8 mouse cellular contexts compared by ENCODE assay signal in the genomic region with DNA sequence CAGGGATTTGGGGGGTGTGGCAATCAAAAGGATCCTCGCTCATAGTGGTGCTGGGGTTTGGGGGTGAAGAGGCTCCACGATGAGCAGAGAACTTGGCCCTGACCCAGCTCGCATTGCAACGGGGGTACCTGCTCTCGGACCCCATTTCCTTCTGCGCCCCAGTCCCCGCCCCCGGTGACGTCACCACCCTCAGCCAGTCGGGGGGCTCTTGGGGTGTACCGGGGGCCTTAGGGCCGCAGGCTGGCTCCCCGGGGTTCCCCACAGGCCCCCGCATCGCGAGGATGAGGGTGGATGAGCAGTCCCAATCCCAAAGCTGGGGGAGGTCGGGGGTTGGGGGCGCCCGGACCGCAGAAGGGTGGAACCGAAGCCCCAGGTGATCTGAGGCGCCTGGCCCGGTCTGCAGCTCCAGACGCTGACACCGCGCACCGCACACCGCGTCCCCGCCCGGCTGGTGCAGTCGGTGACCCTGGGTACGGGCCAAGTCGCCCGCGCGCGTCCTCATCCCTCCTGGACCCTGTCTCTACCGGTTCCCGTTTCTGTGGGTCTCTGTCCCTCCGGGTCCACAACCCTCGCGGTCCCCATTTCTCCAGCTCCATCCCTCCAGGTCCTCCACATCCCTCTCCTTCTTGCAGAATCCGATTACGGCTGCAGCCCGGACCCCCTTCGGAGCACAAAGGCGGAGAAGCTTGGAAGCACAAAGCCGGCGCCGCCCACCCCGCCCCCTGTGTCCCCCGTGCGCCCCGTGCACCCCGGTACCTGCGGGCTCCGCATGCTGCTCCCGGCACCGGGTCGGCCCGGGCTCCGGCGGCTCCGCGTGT. TPM values are rescaled to one million over a fixed set of nuclear protein-coding genes. Genes with fewer than 3 reads are reported as not detected.
DNase-seq lines count a peak whose midpoint lies in the region; ATAC-seq and TF ChIP-seq lines count a peak whose summit lies in the region.

No protein-coding gene starts in this region.

- H3K9me3 ChIP-seq in erythroblast, embryonic 14.5 days (ENCODE audit: control insufficient read depth, low read length), result peaks cover 22% of the 10 kb centered on the region
- no peaks in the 10 kb centered on the region for H3K9me3 ChIP-seq in heart, postnatal 0 days (replicated peaks; ENCODE audit: control insufficient read depth, low read length)
- H3K9me3 ChIP-seq in limb, embryonic 12.5 days, result no peaks in the 10 kb centered on the region
- H3K9me3 ChIP-seq in neural tube, embryonic 11.5 days (ENCODE audit: control insufficient read depth, low read length), result no peaks in the 10 kb centered on the region

- H3K27me3 ChIP-seq in erythroblast, embryonic 14.5 days (ENCODE audit: control insufficient read depth), result peaks cover 77% of the 10 kb centered on the region
- H3K27me3 ChIP-seq in heart, postnatal 0 days (ENCODE audit: control insufficient read depth, insufficient read depth, low read length), result peaks cover 43% of the 10 kb centered on the region
- peaks cover 64% of the 10 kb centered on the region for H3K27me3 ChIP-seq in limb, embryonic 12.5 days
- H3K27me3 ChIP-seq in neural tube, embryonic 11.5 days (ENCODE audit: control insufficient read depth, insufficient read depth, low read length), result peaks cover 16% of the 10 kb centered on the region

- peaks cover 35% of the 10 kb centered on the region for H3K4me1 ChIP-seq in erythroblast, embryonic 14.5 days (ENCODE audit: control insufficient read depth)
- peaks cover 31% of the 10 kb centered on the region for H3K4me1 ChIP-seq in heart, postnatal 0 days (ENCODE audit: control insufficient read depth, insufficient read depth)
- peaks cover 43% of the 10 kb centered on the region for H3K4me1 ChIP-seq in limb, embryonic 12.5 days (replicated peaks)
- peaks cover 33% of the 10 kb centered on the region for H3K4me1 ChIP-seq in neural tube, embryonic 11.5 days (ENCODE audit: control insufficient read depth, insufficient read depth, low read length)

- no peak for TF ChIP-seq CTCF in heart, postnatal 0 days (IDR thresholded peaks at IDR 0.05; ENCODE audit: low read depth)

- H3K9ac ChIP-seq in heart, postnatal 0 days (replicated peaks; ENCODE audit: low read depth, low read length), result peak overlapping the region; percentile 61
- H3K9ac ChIP-seq in limb, embryonic 12.5 days (replicated peaks), result peak overlapping the region; percentile 86
- peak overlapping the region; percentile 97 for H3K9ac ChIP-seq in neural tube, embryonic 11.5 days (ENCODE audit: low read length)

- TF ChIP-seq EP300 in heart, postnatal 0 days (IDR thresholded peaks at IDR 0.05; ENCODE audit: low read depth), result no peak

- WGBS in heart, postnatal 0 days, result under 1% methylated on average over 59 of the region's 66 CpGs
- under 1% methylated on average over 66 of the region's 66 CpGs for WGBS in limb, embryonic 12.5 days
- WGBS in neural tube, embryonic 11.5 days, result under 1% methylated on average over 62 of the region's 66 CpGs

- H3K4me3 ChIP-seq in erythroblast, embryonic 14.5 days (replicated peaks), result peak overlapping the region; percentile 41
- H3K4me3 ChIP-seq in heart, postnatal 0 days (ENCODE audit: low read depth, low read length), result peak overlapping the region; percentile 64
- peak overlapping the region; percentile 84 for H3K4me3 ChIP-seq in limb, embryonic 12.5 days (replicated peaks)
- peak overlapping the region; percentile 94 for H3K4me3 ChIP-seq in neural tube, embryonic 11.5 days (ENCODE audit: low read depth, low read length)

- DNase-seq in ES-CJ7 (ENCODE audit: low read depth, low spot score), result peak; percentile 52
- DNase-seq in cerebellum, postnatal 14 days, result peak; percentile 78 to 84
- no peak for DNase-seq in heart, postnatal 0 days (ENCODE audit: low spot score)
- DNase-seq in neural tube, embryonic 11.5 days (ENCODE audit: low spot score), result no peak
- DNase-seq in urinary bladder, postnatal 4 days (ENCODE audit: low spot score in 2 of 2), result no peak

- no peaks in the 10 kb centered on the region for H3K36me3 ChIP-seq in erythroblast, embryonic 14.5 days (ENCODE audit: control insufficient read depth)
- H3K36me3 ChIP-seq in heart, postnatal 0 days (replicated peaks; ENCODE audit: control insufficient read depth, insufficient read depth, low read length), result no peaks in the 10 kb centered on the region
- no peaks in the 10 kb centered on the region for H3K36me3 ChIP-seq in limb, embryonic 12.5 days
- no peaks in the 10 kb centered on the region for H3K36me3 ChIP-seq in neural tube, embryonic 11.5 days (ENCODE audit: control insufficient read depth, insufficient read depth, low read length)

- no peak for ATAC-seq in erythroblast, adult 5-6 weeks (replicated peaks; ENCODE audit: low FRiP score, poor library complexity, severe bottlenecking)
- peak; percentile 22 for ATAC-seq in heart, postnatal 0 days (ENCODE audit: insufficient read depth, low read depth)
- peak; percentile 41 for ATAC-seq in limb, embryonic 12.5 days (ENCODE audit: insufficient number of reproducible peaks, insufficient read depth, low FRiP score, low TSS enrichment, low read depth)
- peak; percentile 31 for ATAC-seq in neural tube, embryonic 11.5 days (ENCODE audit: insufficient read depth, low FRiP score, low TSS enrichment)

- peak overlapping the region; percentile 97 for H3K4me2 ChIP-seq in heart, postnatal 0 days (ENCODE audit: low read depth, low read length)
- peak overlapping the region; percentile 99 for H3K4me2 ChIP-seq in limb, embryonic 12.5 days
- H3K4me2 ChIP-seq in neural tube, embryonic 11.5 days (ENCODE audit: low read depth), result peak overlapping the region; percentile 94

- H3K27ac ChIP-seq in heart, postnatal 0 days (ENCODE audit: low read depth), result peak overlapping the region; percentile 18
- H3K27ac ChIP-seq in limb, embryonic 12.5 days, result peak overlapping the region; percentile 74
- H3K27ac ChIP-seq in neural tube, embryonic 11.5 days (ENCODE audit: low read depth, low read length), result peak overlapping the region; percentile 91

RNA-seq across cellular contexts. Expression of gene Ptprs, which starts 0.5 kb away (rescaled TPM):
- polyA plus RNA-seq in erythroblast, embryonic 14.5 days (2012), result 0.33 and 0.44 TPM in 2 replicates
- total RNA-seq in erythroblast, adult 5-6 weeks (2015; ENCODE audit: low replicate concordance), result 4.8 and 7.3 TPM in 2 replicates
- total RNA-seq in erythroblast, adult 5-6 weeks (2017; ENCODE audit: low replicate concordance), result 2.0 and 8.1 TPM in 2 replicates
- total RNA-seq in heart, postnatal 0 days (2014; rRNA removed; ENCODE audit: low replicate concordance), result 136 and 138 TPM in 2 replicates
- 15.7 and 15.9 TPM in 2 replicates for polyA plus RNA-seq in heart, postnatal 0 days (2015; fragmentation: Nextera tagmentation; extraction: Ambion mirVana)
- 113 and 126 TPM in 2 replicates for polyA plus RNA-seq in limb, embryonic 12.5 days (2016; fragmentation: Nextera tagmentation; extraction: Ambion mirVana)
- polyA plus RNA-seq in neural tube, embryonic 11.5 days (2014; fragmentation: Nextera tagmentation; extraction: Ambion mirVana), result 164 and 174 TPM in 2 replicates

RNA-seq across cellular contexts. Expression of gene Znrf4, which starts 36.4 kb away (rescaled TPM):
- not detected in 2 replicates for polyA plus RNA-seq in erythroblast, embryonic 14.5 days (2012)
- not detected in 2 replicates for total RNA-seq in erythroblast, adult 5-6 weeks (2015; ENCODE audit: low replicate concordance)
- not detected in 2 replicates for total RNA-seq in erythroblast, adult 5-6 weeks (2017; ENCODE audit: low replicate concordance)
- total RNA-seq in heart, postnatal 0 days (2014; rRNA removed; ENCODE audit: low replicate concordance), result not detected in 2 replicates
- not detected in 2 replicates for polyA plus RNA-seq in heart, postnatal 0 days (2015; fragmentation: Nextera tagmentation; extraction: Ambion mirVana)
- polyA plus RNA-seq in limb, embryonic 12.5 days (2016; fragmentation: Nextera tagmentation; extraction: Ambion mirVana), result not detected in 2 replicates
- polyA plus RNA-seq in neural tube, embryonic 11.5 days (2014; fragmentation: Nextera tagmentation; extraction: Ambion mirVana), result not detected in 2 replicates

Comparison
In these comparisons a context has a peak if more than half of its experiments do, and no peak if none do; other contexts are left out.
1. H3K4me3 ChIP-seq: peak in every context shown above with its lines; median percentile 94 in neural tube, embryonic 11.5 days; 84 in limb, embryonic 12.5 days; 64 in heart, postnatal 0 days; 41 in erythroblast, embryonic 14.5 days.
2. DNase-seq: peak in ES-CJ7 (single experiment) and cerebellum, postnatal 14 days (2 of 2); none in heart, postnatal 0 days (single experiment), neural tube, embryonic 11.5 days (single experiment) and urinary bladder, postnatal 4 days (0 of 2).
3. H3K27ac ChIP-seq: peak in every context shown above with its lines; median percentile 91 in neural tube, embryonic 11.5 days; 74 in limb, embryonic 12.5 days; 18 in heart, postnatal 0 days.
4. RNA of gene Ptprs, which starts 0.5 kb away (polyA plus RNA-seq): 164 to 174 TPM in neural tube, embryonic 11.5 days, 113 to 126 TPM in limb, embryonic 12.5 days and 15.7 to 15.9 TPM in heart, postnatal 0 days; 0.33 to 0.44 TPM in erythroblast, embryonic 14.5 days; every median in the first group is over 10 times any median in the second.
5. Peak in every context shown above with its lines, with median percentiles within 50 percentile points of each other: H3K4me2 ChIP-seq and H3K9ac ChIP-seq.